Mouse (Mus musculus) T-helper 17 cell (primary cell): ENCODE data around the gene Sumo1.

Experiments used
- in situ Hi-C, 2 experiments: fragments of 300-600 bp; cut with MboI, MseI; formaldehyde crosslinking; loops; 1 replicate in 1 of 2; 2 replicates in 1 of 2; pipeline ENCODE4 v1.15.1; 2025; ENCODE audit warnings: high pct_unique_total_duplicates in 2 of 2

Gene Sumo1

DNA sequence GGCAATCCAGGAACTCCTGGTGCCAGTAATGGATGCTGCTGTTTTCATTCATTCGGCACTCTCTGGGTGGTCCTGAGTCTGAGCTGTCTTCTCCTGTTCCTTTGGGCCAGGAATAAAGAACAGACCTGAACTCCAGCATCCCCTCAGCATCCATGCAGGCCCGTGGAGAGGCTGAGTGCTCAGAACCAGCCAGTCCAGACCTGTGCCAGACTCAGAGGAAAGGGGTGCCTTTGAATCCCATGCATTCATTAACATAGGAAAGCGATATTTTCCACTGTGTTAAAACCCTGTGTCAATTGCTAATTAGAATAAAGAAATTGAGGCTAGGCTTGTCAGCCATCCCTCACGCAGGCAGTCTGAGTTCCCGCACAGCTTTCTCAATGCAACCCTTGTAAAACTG lies 116.9 kb downstream of the Sumo1 start:
- in situ Hi-C loops, result no loop called here

DNA sequence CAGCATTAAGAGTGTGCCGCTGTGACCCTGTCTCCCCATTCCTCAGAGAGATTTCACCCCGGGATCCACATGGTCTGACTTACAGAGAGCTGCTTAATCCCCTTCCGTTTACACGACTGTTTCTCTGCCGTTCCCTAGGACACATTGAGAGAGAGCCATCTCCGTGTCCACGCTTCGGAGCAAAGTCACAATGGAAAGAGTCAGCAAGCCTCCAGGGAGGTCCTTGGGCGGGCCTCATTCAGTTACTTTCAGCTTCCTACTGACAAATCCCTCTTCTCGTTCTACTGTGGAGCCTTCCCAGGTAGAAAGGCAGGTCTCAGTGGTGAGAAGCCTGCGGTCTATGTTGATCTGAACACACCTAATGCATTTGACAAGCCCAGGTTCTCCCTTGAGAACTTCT lies 119.6 kb downstream of the Sumo1 start:
- in situ Hi-C loops, result no loop called here

DNA sequence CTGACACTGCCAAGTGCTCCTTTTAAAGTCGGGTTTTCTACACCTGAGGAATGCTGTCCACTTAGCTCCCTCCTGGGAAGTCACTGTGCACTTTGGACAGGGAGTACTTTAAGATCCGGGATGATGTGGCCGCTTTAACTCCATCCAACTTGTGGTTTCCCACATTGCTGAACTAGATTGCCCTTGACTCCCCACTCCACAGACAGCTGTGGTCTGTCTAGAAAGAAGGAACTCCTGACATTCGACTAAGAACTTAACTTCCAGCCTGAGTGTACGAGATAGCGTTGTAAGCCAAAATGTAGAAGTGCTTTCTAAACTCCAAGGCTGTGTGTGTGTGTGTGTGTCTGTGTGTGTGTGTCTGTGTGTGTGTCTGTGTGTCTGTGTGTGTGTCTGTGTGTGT lies 120.4 kb downstream of the Sumo1 start:
- in situ Hi-C loops, result no loop called here

GRCm38 (mm10) chr1:59549036-59549675 lies 121.5 kb downstream of the Sumo1 start:
- in situ Hi-C loops, result no loop called here

GRCm38 (mm10) chr1:59548486-59548885 lies 122.1 kb downstream of the Sumo1 start:
- in situ Hi-C loops, result no loop called here

DNA sequence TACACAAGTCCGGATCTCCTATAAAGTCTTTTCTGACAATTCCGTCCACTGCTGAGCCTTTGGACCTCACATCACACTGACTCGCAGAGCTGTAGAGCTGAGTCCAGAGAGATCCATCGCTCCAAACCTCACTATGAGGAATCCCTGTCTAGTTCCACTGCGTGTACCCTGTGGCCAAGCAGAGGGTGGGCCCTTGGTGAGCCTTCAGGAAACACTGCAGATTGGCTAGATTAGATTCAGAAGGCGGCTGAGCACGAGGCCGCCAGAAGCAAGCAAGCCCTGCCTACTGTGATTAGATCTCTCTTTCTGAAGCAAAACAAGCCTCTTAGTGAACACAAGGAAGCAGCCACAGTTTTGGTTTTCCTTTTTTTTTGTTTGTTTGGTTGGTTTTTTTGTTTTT lies 126.7 kb downstream of the Sumo1 start:
- in situ Hi-C loops, result no loop called here

DNA sequence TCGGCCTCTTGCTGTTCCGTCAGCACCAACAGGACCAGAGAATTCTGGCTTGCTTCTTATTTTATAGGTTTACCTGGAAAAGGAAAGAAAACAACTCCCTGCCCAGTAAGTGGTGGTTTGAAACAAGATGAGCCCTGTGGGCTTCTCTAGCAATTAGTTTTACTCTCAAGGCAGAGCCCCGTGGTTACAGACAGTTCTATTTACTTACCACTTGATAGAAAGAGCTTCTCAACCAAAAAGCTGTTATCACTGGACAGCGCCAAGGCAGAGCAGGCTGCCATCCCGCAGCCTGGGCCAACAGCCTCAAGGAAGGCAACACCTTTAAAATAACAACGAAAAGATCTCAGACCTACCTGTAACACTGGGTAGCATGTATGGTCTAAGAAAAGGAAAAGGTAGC lies 128.4 kb downstream of the Sumo1 start:
- in situ Hi-C loops, result no loop called here

DNA sequence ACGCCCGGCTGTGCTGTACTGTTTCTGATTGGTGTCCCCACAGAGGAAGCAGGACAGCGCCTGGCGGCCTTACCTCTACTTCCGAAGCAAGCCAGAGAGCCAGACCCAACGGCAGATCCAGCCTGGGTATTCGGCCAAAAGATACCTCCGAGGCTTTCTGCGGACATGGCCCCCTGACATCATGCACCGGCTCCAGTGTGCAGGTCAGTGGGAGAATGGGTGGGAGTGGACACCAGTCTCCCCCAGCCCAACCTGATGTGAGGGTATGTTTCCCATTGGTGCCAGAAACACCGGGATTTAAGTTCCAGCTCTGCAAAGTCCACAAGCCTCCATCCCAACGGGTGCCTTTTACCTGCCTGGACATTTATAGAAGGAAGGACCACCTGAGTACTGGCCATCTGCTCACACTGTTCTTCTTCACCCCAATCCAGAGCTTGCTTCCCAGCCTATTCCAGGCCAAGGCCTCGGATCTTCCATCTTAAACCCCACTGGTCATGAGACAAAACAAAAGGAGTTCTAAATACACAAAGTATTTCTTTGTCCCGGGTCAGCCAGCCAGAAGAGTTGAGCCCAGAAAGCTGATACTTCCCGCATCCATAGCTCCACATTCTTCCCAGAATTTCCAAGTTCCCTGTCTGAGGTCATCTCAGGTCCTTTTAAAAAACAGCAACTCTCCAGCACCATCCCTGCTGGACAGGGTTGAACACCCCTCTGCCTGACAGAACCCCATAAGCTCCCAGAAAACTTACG lies 129.2 kb downstream of the Sumo1 start:
- in situ Hi-C loops, result no loop called here

DNA sequence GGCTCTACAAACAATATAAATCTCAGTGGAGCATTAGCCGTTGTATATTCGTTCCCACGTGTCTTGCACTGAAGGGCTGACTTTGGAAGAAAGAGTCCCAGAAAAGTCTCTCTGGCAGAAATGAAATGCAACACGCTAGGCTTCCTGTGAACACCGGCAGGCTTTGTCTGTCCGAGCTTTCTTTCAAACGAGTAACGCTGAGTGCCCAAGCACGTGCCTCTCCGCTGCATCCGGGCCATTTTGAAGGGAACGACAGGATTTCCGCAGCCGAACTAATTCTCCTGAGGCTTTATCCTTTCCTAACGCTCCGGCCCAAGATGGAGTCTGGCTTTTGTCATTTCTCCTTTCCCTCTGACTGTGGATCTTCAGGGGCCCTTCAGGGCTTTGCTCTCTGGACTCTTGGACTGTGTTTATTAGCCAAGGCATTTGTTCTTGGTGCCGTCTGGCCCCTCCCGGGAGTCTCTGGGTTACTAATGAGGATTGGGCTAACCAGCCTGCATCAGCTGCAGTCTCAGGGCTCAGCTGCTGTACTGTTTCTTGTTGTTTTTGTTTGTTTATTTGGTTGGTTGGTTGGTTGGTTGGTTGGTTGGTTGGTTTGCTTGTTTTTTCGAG lies 130.0 kb downstream of the Sumo1 start:
- in situ Hi-C loops, result no loop called here

- in situ Hi-C loops, result no loop called here
Measured at GRCm38 (mm10) chr1:59538381-59538780, 132.3 kb downstream of the Sumo1 start.
